Mouse (Mus musculus): ENCODE measurements at regions not wholly inside any gene's neighbourhood (a gene's known extent, or its start where the extent isn't known, plus 50 kb on each side); places are given as distances from the start of the nearest gene placed in this dataset.

GRCm38 (mm10) chr3:149219381-149220303 is 229.3 kb upstream of the Adgrl2 start:
- Histone ChIP-seq H3K4me1 (replicated peaks; ENCODE audit: control insufficient read depth, insufficient read depth) (peaks cover 6% of the 10 kb centered on the region; the same call in 1 of the 2 replicates), H3K9ac (ENCODE audit: low read length) (0 out of 2 replicates have a peak overlapping the region, but pooled peaks have one; percentile 2), H3K4me2 (replicated peaks; ENCODE audit: low read depth) (no peak overlapping the region), H3K27me3 (ENCODE audit: control insufficient read depth, insufficient read depth, low read length) (no peaks in the 10 kb centered on the region), H3K36me3 (ENCODE audit: control insufficient read depth, insufficient read depth, low read length) (no peaks in the 10 kb centered on the region), H3K27ac (replicated peaks) (0 out of 2 replicates have a peak overlapping the region, but pooled peaks have one; percentile 14), H3K9me3 (ENCODE audit: control insufficient read depth, low read length) (no peaks in the 10 kb centered on the region), H3K4me3 (ENCODE audit: low read depth, low read length) (no peak overlapping the region)
- TF ChIP-seq CTCF (IDR thresholded peaks at IDR 0.05; ENCODE audit: low read depth), result no peak
- TF ChIP-seq EP300 (optimal IDR thresholded peaks at IDR 0.05), result no peak
- ATAC-seq (ENCODE audit: low FRiP score, low TSS enrichment), result no peak
- 60% methylated on average over 14 of the region's 14 CpGs for WGBS
- DNase-seq (ENCODE audit: low spot score), result no peak

GRCm38 (mm10) chr3:149217916-149218803 is 227.8 kb upstream of the Adgrl2 start:
- Histone ChIP-seq H3K27me3 (ENCODE audit: control insufficient read depth, insufficient read depth, low read length) (no peaks in the 10 kb centered on the region), H3K27ac (replicated peaks) (0 out of 2 replicates have a peak overlapping the region, but pooled peaks have one; percentile 30), H3K36me3 (ENCODE audit: control insufficient read depth, insufficient read depth, low read length) (no peaks in the 10 kb centered on the region), H3K4me2 (replicated peaks; ENCODE audit: low read depth) (no peak overlapping the region), H3K9ac (ENCODE audit: low read length) (no peak overlapping the region), H3K4me1 (replicated peaks; ENCODE audit: control insufficient read depth, insufficient read depth) (peaks cover 6% of the 10 kb centered on the region; the same call in 1 of the 2 replicates), H3K4me3 (ENCODE audit: low read depth, low read length) (no peak overlapping the region), H3K9me3 (ENCODE audit: control insufficient read depth, low read length) (no peaks in the 10 kb centered on the region)
- TF ChIP-seq EP300 (optimal IDR thresholded peaks at IDR 0.05), result no peak
- TF ChIP-seq CTCF (IDR thresholded peaks at IDR 0.05; ENCODE audit: low read depth), result peak; percentile 62
- no peak for DNase-seq (ENCODE audit: low spot score)
- no peak for ATAC-seq (ENCODE audit: low FRiP score, low TSS enrichment)
- WGBS, result 81% methylated on average over 9 of the region's 9 CpGs

- WGBS, result 67% methylated on average over 10 of the region's 11 CpGs
- no peak overlapping the region for H3K4me2 ChIP-seq (replicated peaks; ENCODE audit: low read depth)
- DNase-seq (ENCODE audit: low spot score) (peak; percentile 42), ATAC-seq (ENCODE audit: low FRiP score, low TSS enrichment) (peak; percentile 76)
- no peaks in the 10 kb centered on the region for H3K9me3 ChIP-seq (ENCODE audit: control insufficient read depth, low read length)
- peaks cover 6% of the 10 kb centered on the region; the same call in 1 of the 2 replicates for H3K4me1 ChIP-seq (replicated peaks; ENCODE audit: control insufficient read depth, insufficient read depth)
- H3K36me3 ChIP-seq (ENCODE audit: control insufficient read depth, insufficient read depth, low read length), result no peaks in the 10 kb centered on the region
- peak overlapping the region; percentile 45; the same call in 1 of the 2 replicates for H3K27ac ChIP-seq (replicated peaks)
- no peak overlapping the region for H3K9ac ChIP-seq (ENCODE audit: low read length)
- H3K4me3 ChIP-seq (ENCODE audit: low read depth, low read length), result no peak overlapping the region
- TF ChIP-seq CTCF (IDR thresholded peaks at IDR 0.05; ENCODE audit: low read depth) (no peak), EP300 (optimal IDR thresholded peaks at IDR 0.05) (no peak)
- H3K27me3 ChIP-seq (ENCODE audit: control insufficient read depth, insufficient read depth, low read length), result no peaks in the 10 kb centered on the region
Measured at GRCm38 (mm10) chr3:149216759-149217400, 226.5 kb upstream of the Adgrl2 start.

- H3K9me3 ChIP-seq (ENCODE audit: control insufficient read depth, low read length), result no peaks in the 10 kb centered on the region
- H3K4me3 ChIP-seq (ENCODE audit: low read depth, low read length), result no peak overlapping the region
- no peak overlapping the region for H3K4me2 ChIP-seq (replicated peaks; ENCODE audit: low read depth)
- TF ChIP-seq EP300 (optimal IDR thresholded peaks at IDR 0.05), result no peak
- no peak for TF ChIP-seq CTCF (IDR thresholded peaks at IDR 0.05; ENCODE audit: low read depth)
- peak overlapping the region; percentile 63 for H3K27ac ChIP-seq (replicated peaks)
- 66% methylated on average over 2 of the region's 2 CpGs for WGBS
- H3K4me1 ChIP-seq (replicated peaks; ENCODE audit: control insufficient read depth, insufficient read depth), result peaks cover 6% of the 10 kb centered on the region; the same call in 1 of the 2 replicates
- ATAC-seq (ENCODE audit: low FRiP score, low TSS enrichment) (peak; percentile 75; the same call in 1 of the 2 replicates), DNase-seq (ENCODE audit: low spot score) (no peak)
- H3K9ac ChIP-seq (ENCODE audit: low read length), result no peak overlapping the region
- H3K36me3 ChIP-seq (ENCODE audit: control insufficient read depth, insufficient read depth, low read length), result no peaks in the 10 kb centered on the region
- no peaks in the 10 kb centered on the region for H3K27me3 ChIP-seq (ENCODE audit: control insufficient read depth, insufficient read depth, low read length)
Measured at GRCm38 (mm10) chr3:149215691-149216090, 225.3 kb upstream of the Adgrl2 start.

GRCm38 (mm10) chr3:149211909-149212308 is 221.6 kb upstream of the Adgrl2 start:
- TF ChIP-seq CTCF (IDR thresholded peaks at IDR 0.05; ENCODE audit: low read depth), result no peak
- TF ChIP-seq EP300 (optimal IDR thresholded peaks at IDR 0.05), result no peak
- Histone ChIP-seq H3K4me3 (ENCODE audit: low read depth, low read length) (no peak overlapping the region), H3K27ac (replicated peaks) (no peak overlapping the region), H3K36me3 (ENCODE audit: control insufficient read depth, insufficient read depth, low read length) (no peaks in the 10 kb centered on the region), H3K4me2 (replicated peaks; ENCODE audit: low read depth) (no peak overlapping the region), H3K9ac (ENCODE audit: low read length) (no peak overlapping the region), H3K27me3 (ENCODE audit: control insufficient read depth, insufficient read depth, low read length) (no peaks in the 10 kb centered on the region), H3K4me1 (replicated peaks; ENCODE audit: control insufficient read depth, insufficient read depth) (no peaks in the 10 kb centered on the region), H3K9me3 (ENCODE audit: control insufficient read depth, low read length) (no peaks in the 10 kb centered on the region)
- DNase-seq (ENCODE audit: low spot score) (no peak), ATAC-seq (ENCODE audit: low FRiP score, low TSS enrichment) (no peak)
- WGBS, result 74% methylated on average over 7 of the region's 7 CpGs
